Mouse (Mus musculus): ENCODE data around the gene Sf3b3. TPM values are rescaled to one million over a fixed set of nuclear protein-coding genes. Genes with fewer than 3 reads are reported as not detected.
A peak's percentile ranks its signal among the peaks of the same experiment; 100 is the strongest.

Sf3b3 gene
- polyA plus RNA-seq, 1 experiment from 2014 or later: 38.6 TPM

GRCm38 (mm10) chr8:110761988-110762387, 84.6 kb downstream of the Sf3b3 start:
- Histone ChIP-seq H3K4me2 (replicated peaks; ENCODE audit: low read depth) (no peak overlapping the region), H3K27ac (replicated peaks) (no peak overlapping the region), H3K4me1 (replicated peaks; ENCODE audit: control insufficient read depth, insufficient read depth) (no peaks in the 10 kb centered on the region; the same call in 1 of the 2 replicates), H3K9ac (ENCODE audit: low read length) (no peak overlapping the region), H3K4me3 (ENCODE audit: low read depth, low read length) (no peak overlapping the region), H3K27me3 (ENCODE audit: control insufficient read depth, insufficient read depth, low read length) (no peaks in the 10 kb centered on the region), H3K9me3 (ENCODE audit: control insufficient read depth, low read length) (no peaks in the 10 kb centered on the region), H3K36me3 (ENCODE audit: control insufficient read depth, insufficient read depth, low read length) (no peaks in the 10 kb centered on the region)
- ATAC-seq (ENCODE audit: low FRiP score, low TSS enrichment) (peak; percentile 51; the same call in 1 of the 2 replicates), DNase-seq (ENCODE audit: low spot score) (no peak)
- 61% methylated on average over 6 of the region's 6 CpGs for WGBS
- TF ChIP-seq EP300 (optimal IDR thresholded peaks at IDR 0.05) (no peak), CTCF (IDR thresholded peaks at IDR 0.05; ENCODE audit: low read depth) (peak; percentile 65)

DNA sequence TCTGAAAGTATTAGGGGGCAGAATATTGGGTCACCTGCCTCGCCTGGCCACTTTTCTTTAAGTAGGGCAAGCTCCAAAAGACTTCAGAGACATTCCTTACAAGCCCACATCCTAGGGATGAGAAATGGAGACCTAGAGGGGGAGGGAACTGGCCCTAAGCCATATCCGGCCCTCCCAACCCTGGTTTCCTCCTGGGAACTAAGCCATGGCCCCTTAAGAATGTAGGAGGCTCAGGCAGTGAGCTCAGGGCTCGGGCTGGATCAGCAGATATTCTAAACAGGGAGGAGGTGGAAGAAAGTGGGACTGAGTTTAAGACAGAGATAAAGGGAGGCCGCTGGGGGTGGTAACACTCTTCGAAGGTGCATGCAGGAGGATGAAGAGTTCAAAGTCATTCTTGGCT, 85.4 kb downstream of the Sf3b3 start:
- TF ChIP-seq CTCF (IDR thresholded peaks at IDR 0.05; ENCODE audit: low read depth): no peak
- no peak for TF ChIP-seq EP300 (optimal IDR thresholded peaks at IDR 0.05)
- no peak overlapping the region for H3K4me2 ChIP-seq (replicated peaks; ENCODE audit: low read depth)
- 42% methylated on average over 5 of the region's 5 CpGs for WGBS
- H3K36me3 ChIP-seq (ENCODE audit: control insufficient read depth, insufficient read depth, low read length): no peaks in the 10 kb centered on the region
- H3K9ac ChIP-seq (ENCODE audit: low read length): no peak overlapping the region
- DNase-seq (ENCODE audit: low spot score): no peak
- H3K4me1 ChIP-seq (replicated peaks; ENCODE audit: control insufficient read depth, insufficient read depth): no peaks in the 10 kb centered on the region; the same call in 1 of the 2 replicates
- no peak overlapping the region; the same call in 1 of the 2 replicates for H3K27ac ChIP-seq (replicated peaks)
- peak; percentile 51; the same call in 1 of the 2 replicates for ATAC-seq (ENCODE audit: low FRiP score, low TSS enrichment)
- H3K27me3 ChIP-seq (ENCODE audit: control insufficient read depth, insufficient read depth, low read length): no peaks in the 10 kb centered on the region
- H3K9me3 ChIP-seq (ENCODE audit: control insufficient read depth, low read length): no peaks in the 10 kb centered on the region
- no peak overlapping the region for H3K4me3 ChIP-seq (ENCODE audit: low read depth, low read length)

DNA sequence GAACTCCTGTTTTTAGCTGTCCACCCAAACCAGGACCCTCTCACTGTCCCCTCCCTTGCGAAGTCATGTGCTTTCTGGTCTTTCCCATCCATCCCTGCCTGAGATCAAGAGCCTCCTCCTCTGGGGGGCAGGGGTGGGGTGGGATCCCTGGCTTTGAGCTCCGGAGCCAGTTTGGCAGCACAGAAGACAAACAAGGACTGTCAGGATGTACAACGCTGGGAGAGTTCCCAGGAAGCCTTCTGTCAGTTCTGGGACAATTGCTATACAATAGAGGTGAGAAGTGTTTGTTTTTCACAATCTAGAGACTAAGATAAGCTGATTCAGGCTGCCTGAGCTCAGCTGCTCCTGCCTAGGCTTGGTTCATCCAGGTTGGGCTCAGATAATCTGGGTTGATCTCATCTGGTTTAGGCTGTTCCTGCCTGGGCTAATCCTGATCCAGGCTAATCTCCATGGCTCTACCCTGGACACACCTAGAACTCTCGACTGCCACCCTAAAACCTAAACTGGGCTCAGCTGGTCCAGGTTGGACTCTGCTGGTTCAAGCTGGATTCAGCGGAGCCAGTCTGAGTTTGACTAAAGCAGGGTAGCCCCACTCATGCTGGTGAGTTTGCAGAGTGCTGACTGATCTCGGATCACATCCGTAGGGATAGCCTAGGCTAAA, 86.2 kb downstream of the Sf3b3 start:
- Histone ChIP-seq H3K27me3 (ENCODE audit: control insufficient read depth, insufficient read depth, low read length) (no peaks in the 10 kb centered on the region), H3K4me1 (replicated peaks; ENCODE audit: control insufficient read depth, insufficient read depth) (no peaks in the 10 kb centered on the region; the same call in 1 of the 2 replicates), H3K9me3 (ENCODE audit: control insufficient read depth, low read length) (no peaks in the 10 kb centered on the region), H3K9ac (ENCODE audit: low read length) (no peak overlapping the region), H3K36me3 (ENCODE audit: control insufficient read depth, insufficient read depth, low read length) (no peaks in the 10 kb centered on the region), H3K4me2 (replicated peaks; ENCODE audit: low read depth) (no peak overlapping the region), H3K4me3 (ENCODE audit: low read depth, low read length) (no peak overlapping the region), H3K27ac (replicated peaks) (no peak overlapping the region; the same call in 1 of the 2 replicates)
- TF ChIP-seq EP300 (optimal IDR thresholded peaks at IDR 0.05) (no peak), CTCF (IDR thresholded peaks at IDR 0.05; ENCODE audit: low read depth) (no peak)
- peak; percentile 17; the same call in 1 of the 2 replicates for ATAC-seq (ENCODE audit: low FRiP score, low TSS enrichment)
- 54% methylated on average over 7 of the region's 7 CpGs for WGBS
- DNase-seq (ENCODE audit: low spot score): no peak

Other genes with a start within 250 kb of the Sf3b3 start
- gene Vac14, start 228.2 kb downstream of the Sf3b3 start, polyA plus RNA-seq (2015; fragmentation: Nextera tagmentation; extraction: Ambion mirVana): 7.7 and 9.5 TPM in 2 replicates
- 5.7 and 7.5 TPM in 2 replicates for gene Mtss1l, start 125.3 kb downstream of the Sf3b3 start, polyA plus RNA-seq (2015; fragmentation: Nextera tagmentation; extraction: Ambion mirVana)
- 5.0 and 6.4 TPM in 2 replicates for gene Il34, start 40.9 kb downstream of the Sf3b3 start, polyA plus RNA-seq (2015; fragmentation: Nextera tagmentation; extraction: Ambion mirVana)
- gene Cog4, start 187 bp downstream of the Sf3b3 start, polyA plus RNA-seq (2015; fragmentation: Nextera tagmentation; extraction: Ambion mirVana): 34.1 and 34.9 TPM in 2 replicates
- 6.0 and 6.5 TPM in 2 replicates for gene Fuk, start 55.7 kb upstream of the Sf3b3 start, polyA plus RNA-seq (2015; fragmentation: Nextera tagmentation; extraction: Ambion mirVana)
- gene St3gal2, start 73.1 kb upstream of the Sf3b3 start, polyA plus RNA-seq (2015; fragmentation: Nextera tagmentation; extraction: Ambion mirVana): 7.1 and 7.3 TPM in 2 replicates
- gene Ddx19a, start 151.0 kb upstream of the Sf3b3 start, polyA plus RNA-seq (2015; fragmentation: Nextera tagmentation; extraction: Ambion mirVana): 6.2 and 7.5 TPM in 2 replicates
- 4.1 and 4.8 TPM in 2 replicates for gene Ddx19b, start 185.0 kb upstream of the Sf3b3 start, polyA plus RNA-seq (2015; fragmentation: Nextera tagmentation; extraction: Ambion mirVana)
- gene Aars, start 186.4 kb upstream of the Sf3b3 start, polyA plus RNA-seq (2015; fragmentation: Nextera tagmentation; extraction: Ambion mirVana): 27.4 and 28.8 TPM in 2 replicates
- 8.6 and 10.0 TPM in 2 replicates for gene Exosc6, start 209.6 kb upstream of the Sf3b3 start, polyA plus RNA-seq (2015; fragmentation: Nextera tagmentation; extraction: Ambion mirVana)
- not detected in 2 replicates for gene Clec18a, start 245.6 kb upstream of the Sf3b3 start, polyA plus RNA-seq (2015; fragmentation: Nextera tagmentation; extraction: Ambion mirVana)
- 4.9 and 5.8 TPM in 2 replicates for gene Pdpr, start 247.8 kb upstream of the Sf3b3 start, polyA plus RNA-seq (2015; fragmentation: Nextera tagmentation; extraction: Ambion mirVana)

Measured in stomach, postnatal 0 days (tissue).